Mouse (Mus musculus) liver, embryonic 14 days (tissue): Measurements from ENCODE around the gene Socs2. TPM values are rescaled to one million over a fixed set of nuclear protein-coding genes. Genes with fewer than 3 reads are reported as not detected.

Source experiments
- polyA plus RNA-seq: library from polyadenylated mRNA; depleted of rRNA; stranded (reverse); fragments of >200 nt; gene quantifications from 2 replicates; pipeline ENCODE4 v1.2.3, GENCODE M21; 2012; rRNA removed

Socs2 gene
- 1.8 and 1.9 TPM in 2 replicates for polyA plus RNA-seq

GRCm38 (mm10) chr10:95416685-95417495, at the start of gene Socs2:
Socs2 (minus strand) TSS chr10:95417180.

Other genes starting within 250 kb of the Socs2 start
- 2.6 and 3.7 TPM in 2 replicates for gene Cradd, start 93.0 kb downstream of the Socs2 start, polyA plus RNA-seq
- gene Mrpl42, start 84.8 kb upstream of the Socs2 start, polyA plus RNA-seq: 122 and 127 TPM in 2 replicates
- 83.8 and 92.1 TPM in 2 replicates for gene Ube2n, start 98.0 kb upstream of the Socs2 start, polyA plus RNA-seq
- 48.7 and 55.2 TPM in 2 replicates for gene Nudt4, start 147.0 kb upstream of the Socs2 start, polyA plus RNA-seq